34 mouse cellular contexts compared by ENCODE assay signal in genomic region chr1:163291925-163292324, GRCm38 (mm10). TPM values are rescaled to one million over a fixed set of nuclear protein-coding genes. Genes with fewer than 3 reads are reported as not detected.
DNase-seq lines count a peak whose midpoint lies in the region; ATAC-seq and TF ChIP-seq lines count a peak whose summit lies in the region.
"Had no signal": no experiment of that assay in that cellular context is flagged by ENCODE, and none has a peak within 500 bp of the region (broad histone marks: within the 10 kb centered on the region; RNA-seq: fewer than 3 reads in every experiment).

No protein-coding gene starts in this region.

- H3K9ac ChIP-seq in embryonic facial prominence, embryonic 13.5 days = no peak overlapping the region
- H3K9ac ChIP-seq: hindbrain, embryonic 15.5 days; kidney, embryonic 15.5 days; limb, embryonic 13.5 days; lung, embryonic 15.5 days; neural tube, embryonic 15.5 days had no signal

- H3K27ac ChIP-seq in embryonic facial prominence, embryonic 13.5 days = peak overlapping the region; percentile 12; the same call in 1 of the 2 replicates
- H3K27ac ChIP-seq in embryonic facial prominence, embryonic 10.5 days (replicated peaks) = no peak overlapping the region
- H3K27ac ChIP-seq in small intestine, adult 2 months (ENCODE audit: insufficient read depth, low read depth, low read length) = peak overlapping the region; percentile 41
- H3K27ac ChIP-seq: forebrain, embryonic 10.5 days; hindbrain, embryonic 15.5 days; kidney, embryonic 15.5 days; layer of hippocampus, adult 2 months; limb, embryonic 13.5 days; lung, embryonic 15.5 days; neural tube, embryonic 15.5 days had no signal

- no peaks in the 10 kb centered on the region for H3K9me3 ChIP-seq in embryonic facial prominence, embryonic 13.5 days
- no peaks in the 10 kb centered on the region for H3K9me3 ChIP-seq in embryonic facial prominence, embryonic 10.5 days
- H3K9me3 ChIP-seq: forebrain, embryonic 10.5 days; G1E; hindbrain, embryonic 15.5 days; kidney, embryonic 15.5 days; limb, embryonic 13.5 days; lung, embryonic 15.5 days; neural tube, embryonic 15.5 days had no signal

- peaks cover 12% of the 10 kb centered on the region for H3K36me3 ChIP-seq in embryonic facial prominence, embryonic 13.5 days
- peaks cover 34% of the 10 kb centered on the region for H3K36me3 ChIP-seq in embryonic facial prominence, embryonic 10.5 days (replicated peaks)
- no peaks in the 10 kb centered on the region for H3K36me3 ChIP-seq in small intestine, adult 2 months (ENCODE audit: control insufficient read depth, insufficient read depth, low read length)
- H3K36me3 ChIP-seq: G1E; hindbrain, embryonic 15.5 days; kidney, embryonic 15.5 days; lung, embryonic 15.5 days; neural tube, embryonic 15.5 days had no signal

- no peak overlapping the region for H3K4me3 ChIP-seq in embryonic facial prominence, embryonic 13.5 days
- no peak overlapping the region for H3K4me3 ChIP-seq in embryonic facial prominence, embryonic 10.5 days
- H3K4me3 ChIP-seq in small intestine, adult 2 months (ENCODE audit: low read depth, low read length) = no peak overlapping the region
- H3K4me3 ChIP-seq: forebrain, embryonic 10.5 days; hindbrain, embryonic 15.5 days; kidney, embryonic 15.5 days; layer of hippocampus, adult 2 months; limb, embryonic 13.5 days; lung, embryonic 15.5 days; neural tube, embryonic 15.5 days had no signal

- TF ChIP-seq CTCF in small intestine, adult 2 months (IDR thresholded peaks at IDR 0.05; ENCODE audit: extremely low read depth, insufficient read length, insufficient replicate concordance, low read depth, low read length) = no peak

- no peak for ATAC-seq in embryonic facial prominence, embryonic 13.5 days (ENCODE audit: insufficient number of reproducible peaks, insufficient read depth, low FRiP score, low TSS enrichment, low read depth)
- ATAC-seq: forebrain, embryonic 16.5 days; inflammation-experienced regulatory T-cells, adult 6 months had no signal

- no peak for DNase-seq in embryonic facial prominence, embryonic 10.5 days (ENCODE audit: low spot score)
- DNase-seq in 416B (ENCODE audit: low read depth) (peak; percentile 72), NIH3T3 (ENCODE audit: low read depth) (peak; percentile 78)
- DNase-seq in kidney, postnatal 36 days = no peak
- DNase-seq in layer of hippocampus, postnatal 10 days (ENCODE audit: low spot score in 2 of 2) = no peak
- DNase-seq in thymus, adult 18-20 months = no peak
- DNase-seq: adrenal gland, postnatal 25 days; B cell, adult 2 months; cerebellum, adult 2 months; cerebellum, postnatal 14 days; gastrocnemius, postnatal 10 days; heart, adult 18-20 months; kidney, adult 11 months; kidney, postnatal 25 days; midbrain, embryonic 14.5 days; right cerebral cortex, postnatal 25 days; spleen, adult 18-20 months; thymus, postnatal 4 days had no signal

- H3K4me2 ChIP-seq in embryonic facial prominence, embryonic 13.5 days = peak overlapping the region; percentile 1; the same call in 1 of the 2 replicates
- H3K4me2 ChIP-seq: heart, embryonic 11.5 days; hindbrain, embryonic 15.5 days; kidney, embryonic 15.5 days; limb, embryonic 13.5 days; liver, embryonic 11.5 days; lung, embryonic 15.5 days; neural tube, embryonic 15.5 days had no signal

- peaks cover 52% of the 10 kb centered on the region for H3K4me1 ChIP-seq in embryonic facial prominence, embryonic 13.5 days
- peaks cover 32% of the 10 kb centered on the region for H3K4me1 ChIP-seq in embryonic facial prominence, embryonic 10.5 days
- H3K4me1 ChIP-seq in small intestine, adult 2 months (ENCODE audit: control insufficient read depth, insufficient read depth, insufficient read length, low read length) = peaks cover 23% of the 10 kb centered on the region; the same call in 1 of the 2 replicates
- H3K4me1 ChIP-seq: hindbrain, embryonic 15.5 days; kidney, embryonic 15.5 days; lung, embryonic 15.5 days; neural tube, embryonic 15.5 days had no signal

- TF ChIP-seq POLR2A in small intestine, adult 2 months (IDR thresholded peaks at IDR 0.05; ENCODE audit: low read depth, low read length) = no peak

- WGBS in embryonic facial prominence, embryonic 13.5 days = 61% methylated on average over 2 of the region's 2 CpGs
- WGBS in embryonic facial prominence, embryonic 10.5 days = 80% methylated on average over 2 of the region's 2 CpGs
- WGBS in small intestine, adult 2 months = 26% methylated on average over 2 of the region's 2 CpGs

- H3K27me3 ChIP-seq in embryonic facial prominence, embryonic 13.5 days = no peaks in the 10 kb centered on the region
- no peaks in the 10 kb centered on the region for H3K27me3 ChIP-seq in embryonic facial prominence, embryonic 10.5 days (replicated peaks; ENCODE audit: low read depth, poor library complexity, severe bottlenecking)
- H3K27me3 ChIP-seq in small intestine, adult 2 months (ENCODE audit: control insufficient read depth, insufficient read depth, low read length) = no peaks in the 10 kb centered on the region
- H3K27me3 ChIP-seq: hindbrain, embryonic 15.5 days; kidney, embryonic 15.5 days; limb, embryonic 13.5 days; lung, embryonic 15.5 days; neural tube, embryonic 15.5 days had no signal

RNA-seq across cellular contexts. Expression of gene Prrx1, which starts 21.6 kb away (rescaled TPM):
- polyA plus RNA-seq in embryonic facial prominence, embryonic 13.5 days (2015; fragmentation: Nextera tagmentation; extraction: Ambion mirVana) = 171 and 190 TPM in 2 replicates
- 128 TPM in 2 replicates for polyA plus RNA-seq in embryonic facial prominence, embryonic 10.5 days (2016; fragmentation: Nextera tagmentation; extraction: Ambion mirVana)
- 0.76 and 0.84 TPM in 2 replicates for polyA plus RNA-seq in small intestine, adult 2 months (2012; rRNA removed)
- 1 to 10 TPM; 8.1 to 8.8 TPM for total RNA-seq in layer of hippocampus, postnatal 10 days (2021)
- total RNA-seq: hematopoietic stem cell, adult 5-6 weeks; megakaryocyte-erythroid progenitor cell, adult 5-6 weeks had no signal
- polyA plus RNA-seq: G1E; inflammation-experienced regulatory T-cells, adult 6 months had no signal

Comparison
In these comparisons a context has a peak if more than half of its experiments do, and no peak if none do; other contexts are left out.
1. DNase-seq: peak in 416B (single experiment) and NIH3T3 (single experiment); none in embryonic facial prominence, embryonic 10.5 days (single experiment), kidney, postnatal 36 days (0 of 2), layer of hippocampus, postnatal 10 days (0 of 2) and thymus, adult 18-20 months (0 of 2).
2. RNA of gene Prrx1, which starts 21.6 kb away (polyA plus RNA-seq): 171 to 190 TPM in embryonic facial prominence, embryonic 13.5 days and 128 TPM in embryonic facial prominence, embryonic 10.5 days; 0.76 to 0.84 TPM in small intestine, adult 2 months; every median in the first group is over 10 times any median in the second.